Mouse (Mus musculus) testis, adult 2 months (tissue): Measurements from ENCODE around the gene Timm44.

ENCODE experiments used
- CTCF ChIP-seq: fragments of 200-500 bp; IDR thresholded peaks from 2 replicates; pipeline ENCODE4 v1.5.1; 2012; ENCODE audit warnings: low read depth, mild to moderate bottlenecking, inconsistent platforms, low read length, moderate library complexity; ENCODE audit not compliant: control insufficient read depth, insufficient read depth, insufficient replicate concordance
- POLR2A ChIP-seq: fragments of 200-500 bp; IDR thresholded peaks from 2 replicates; pipeline ENCODE4 v1.6.1; 2012; ENCODE audit warnings: low read depth, mild to moderate bottlenecking, inconsistent platforms, low read length, moderate library complexity; ENCODE audit not compliant: control insufficient read depth

DNA sequence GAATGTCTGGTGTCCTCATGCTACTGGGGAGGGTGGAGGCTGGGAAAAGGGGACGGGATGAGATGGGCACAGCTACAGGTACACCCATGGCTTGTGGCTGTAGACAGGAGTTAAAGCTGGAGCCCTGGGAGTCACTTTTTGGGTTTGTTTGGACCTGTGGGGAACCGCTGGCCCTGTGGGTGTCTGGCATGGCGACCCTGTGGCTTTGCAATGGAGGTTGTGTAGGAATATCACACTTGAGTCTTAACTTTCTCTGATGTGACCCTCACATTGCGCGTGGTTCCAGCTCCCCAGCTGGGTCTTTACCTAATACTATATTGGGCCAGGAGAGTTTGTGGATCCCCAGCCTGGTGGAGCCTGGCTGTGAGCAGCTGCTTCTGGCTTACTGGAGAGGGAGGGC is 30.7 kb downstream of the Timm44 start:
- TF ChIP-seq CTCF (no peak), POLR2A (no peak)
